Mouse (Mus musculus) heart, adult 18-20 months (tissue): ENCODE measurements at regions not wholly inside any gene's neighbourhood (a gene's known extent, or its start where the extent isn't known, plus 50 kb on each side); places are given as distances from the start of the nearest gene placed in this dataset.
A peak's percentile ranks its signal among the peaks of the same experiment; 100 is the strongest.

Experiments
- DNase-seq, 2 experiments: peaks; one replicate each; pipeline ENCODE4 v3.0.0; 2021 to 2022; ENCODE audit warnings: mixed read lengths in 1 of 2

GRCm38 (mm10) chr8:78877423-78877822, 56.5 kb upstream of the Lsm6 start:
- no peak for DNase-seq

GRCm38 (mm10) chr8:78889708-78890107, 68.8 kb upstream of the Lsm6 start:
- peak in 1 of 2 experiments; percentile 4 for DNase-seq

- no peak for DNase-seq
Observed at GRCm38 (mm10) chr8:78890571-78890970, 69.6 kb upstream of the Lsm6 start.

- peak; percentile 55 to 81 for DNase-seq
Observed at GRCm38 (mm10) chr8:78899887-78900286, 78.9 kb upstream of the Lsm6 start.

- DNase-seq = no peak
Observed at GRCm38 (mm10) chr8:78903034-78903433, 82.1 kb upstream of the Lsm6 start.

- DNase-seq = no peak
Observed at GRCm38 (mm10) chr8:78907918-78908317, 87.0 kb upstream of the Lsm6 start.

GRCm38 (mm10) chr8:78911288-78911873, 90.4 kb upstream of the Lsm6 start:
- no peak for DNase-seq

GRCm38 (mm10) chr8:78912470-78912869, 91.5 kb upstream of the Lsm6 start:
- no peak for DNase-seq

GRCm38 (mm10) chr8:78913823-78914222, 92.9 kb upstream of the Lsm6 start:
- no peak for DNase-seq

GRCm38 (mm10) chr8:78930610-78931397, 97.4 kb upstream of the Zfp827 start:
- DNase-seq = no peak

- no peak for DNase-seq
Observed at GRCm38 (mm10) chr8:78932069-78932468, 96.2 kb upstream of the Zfp827 start.

GRCm38 (mm10) chr8:78940049-78940448, 88.2 kb upstream of the Zfp827 start:
- peak; percentile 14 to 20 for DNase-seq

GRCm38 (mm10) chr8:78941558-78941957, 86.7 kb upstream of the Zfp827 start:
- no peak for DNase-seq

- DNase-seq = no peak
Observed at GRCm38 (mm10) chr8:78944367-78944766, 83.9 kb upstream of the Zfp827 start.

- no peak for DNase-seq
Observed at GRCm38 (mm10) chr8:78945607-78946006, 82.6 kb upstream of the Zfp827 start.

GRCm38 (mm10) chr8:78946085-78946484, 82.2 kb upstream of the Zfp827 start:
- no peak for DNase-seq

- no peak for DNase-seq
Observed at GRCm38 (mm10) chr8:78975034-78975433, 53.2 kb upstream of the Zfp827 start.
